Mouse (Mus musculus): ENCODE measurements at regions not wholly inside any gene's neighbourhood (a gene's known extent, or its start where the extent isn't known, plus 50 kb on each side); places are given as distances from the start of the nearest gene placed in this dataset.

GRCm38 (mm10) chr4:55859211-55859761 lies 327.0 kb upstream of the Klf4 start:
- no peaks in the 10 kb centered on the region for H3K27me3 ChIP-seq
- no peak overlapping the region for H3K4me3 ChIP-seq
- H3K9me3 ChIP-seq: no peaks in the 10 kb centered on the region
- WGBS: 78% methylated on average over 2 of the region's 2 CpGs
- no peak overlapping the region for H3K4me2 ChIP-seq
- no peaks in the 10 kb centered on the region for H3K36me3 ChIP-seq
- no peaks in the 10 kb centered on the region for H3K4me1 ChIP-seq (replicated peaks)
- no peak overlapping the region for H3K9ac ChIP-seq
- H3K27ac ChIP-seq: no peak overlapping the region
- ATAC-seq (ENCODE audit: low FRiP score): no peak

- ATAC-seq (ENCODE audit: low FRiP score): no peak
- Histone ChIP-seq H3K9ac (no peak overlapping the region), H3K4me2 (no peak overlapping the region), H3K4me1 (replicated peaks) (no peaks in the 10 kb centered on the region), H3K4me3 (no peak overlapping the region), H3K36me3 (no peaks in the 10 kb centered on the region), H3K27ac (no peak overlapping the region), H3K9me3 (no peaks in the 10 kb centered on the region), H3K27me3 (no peaks in the 10 kb centered on the region)
- WGBS: 91% methylated on average over 1 of the region's 1 CpGs
These were observed 319.2 kb upstream of the Klf4 start for GRCm38 (mm10) chr4:55851430-55851829.

GRCm38 (mm10) chr4:55851027-55851426 lies 318.8 kb upstream of the Klf4 start:
- ATAC-seq (ENCODE audit: low FRiP score): no peak
- Histone ChIP-seq H3K27me3 (no peaks in the 10 kb centered on the region), H3K4me2 (no peak overlapping the region), H3K9me3 (no peaks in the 10 kb centered on the region), H3K36me3 (no peaks in the 10 kb centered on the region), H3K27ac (no peak overlapping the region), H3K9ac (no peak overlapping the region), H3K4me1 (replicated peaks) (no peaks in the 10 kb centered on the region), H3K4me3 (no peak overlapping the region)
- WGBS: 91% methylated on average over 5 of the region's 5 CpGs

- ATAC-seq (ENCODE audit: low FRiP score): no peak
- 68% methylated on average over 12 of the region's 12 CpGs for WGBS
- Histone ChIP-seq H3K27me3 (no peaks in the 10 kb centered on the region), H3K4me2 (no peak overlapping the region), H3K27ac (no peak overlapping the region), H3K9ac (no peak overlapping the region), H3K36me3 (no peaks in the 10 kb centered on the region), H3K9me3 (no peaks in the 10 kb centered on the region), H3K4me1 (replicated peaks) (0 out of 2 replicates have a peak, but pooled peaks cover 7% of the 10 kb centered on the region), H3K4me3 (no peak overlapping the region)
These were observed 311.6 kb upstream of the Klf4 start for GRCm38 (mm10) chr4:55843727-55844401.

- ATAC-seq (ENCODE audit: low FRiP score): no peak
- 86% methylated on average over 3 of the region's 3 CpGs for WGBS
- no peak overlapping the region for H3K4me3 ChIP-seq
These were observed 306.3 kb upstream of the Klf4 start for GRCm38 (mm10) chr4:55838568-55838967.

GRCm38 (mm10) chr4:55824047-55824760 lies 291.9 kb upstream of the Klf4 start:
- Histone ChIP-seq H3K4me3 (no peak overlapping the region), H3K4me1 (replicated peaks) (no peaks in the 10 kb centered on the region), H3K4me2 (no peak overlapping the region), H3K27ac (no peak overlapping the region), H3K36me3 (no peaks in the 10 kb centered on the region), H3K9me3 (no peaks in the 10 kb centered on the region), H3K27me3 (no peaks in the 10 kb centered on the region), H3K9ac (no peak overlapping the region)
- 85% methylated on average over 9 of the region's 9 CpGs for WGBS
- ATAC-seq (ENCODE audit: low FRiP score): no peak

More at GRCm38 (mm10) chr4:55838568-55838967, 306.3 kb upstream of the Klf4 start:
- Histone ChIP-seq H3K36me3 (no peaks in the 10 kb centered on the region), H3K27ac (no peak overlapping the region), H3K9me3 (no peaks in the 10 kb centered on the region), H3K9ac (no peak overlapping the region), H3K27me3 (no peaks in the 10 kb centered on the region), H3K4me2 (no peak overlapping the region), H3K4me1 (replicated peaks) (0 out of 2 replicates have a peak, but pooled peaks cover 1% of the 10 kb centered on the region)

- H3K27me3 ChIP-seq: no peaks in the 10 kb centered on the region
- no peak for ATAC-seq (ENCODE audit: low FRiP score)
- no peak overlapping the region for H3K27ac ChIP-seq
- H3K9me3 ChIP-seq: no peaks in the 10 kb centered on the region
- no peak overlapping the region for H3K4me3 ChIP-seq
- H3K9ac ChIP-seq: no peak overlapping the region
- no peaks in the 10 kb centered on the region for H3K36me3 ChIP-seq
- no peaks in the 10 kb centered on the region for H3K4me1 ChIP-seq (replicated peaks)
- WGBS: 74% methylated on average over 1 of the region's 1 CpGs
- H3K4me2 ChIP-seq: no peak overlapping the region
These were observed 291.3 kb upstream of the Klf4 start for GRCm38 (mm10) chr4:55823583-55823982.

GRCm38 (mm10) chr4:55817035-55817818 lies 285.0 kb upstream of the Klf4 start:
- Histone ChIP-seq H3K9me3 (no peaks in the 10 kb centered on the region), H3K4me3 (no peak overlapping the region), H3K4me2 (no peak overlapping the region), H3K9ac (no peak overlapping the region), H3K27me3 (no peaks in the 10 kb centered on the region), H3K4me1 (replicated peaks) (no peaks in the 10 kb centered on the region), H3K27ac (no peak overlapping the region), H3K36me3 (no peaks in the 10 kb centered on the region)
- ATAC-seq (ENCODE audit: low FRiP score): no peak
- 92% methylated on average over 4 of the region's 4 CpGs for WGBS

- 91% methylated on average over 3 of the region's 3 CpGs for WGBS
- no peak for ATAC-seq (ENCODE audit: low FRiP score)
- no peak overlapping the region for H3K4me3 ChIP-seq
- no peaks in the 10 kb centered on the region for H3K4me1 ChIP-seq (replicated peaks)
- H3K27ac ChIP-seq: no peak overlapping the region
- no peaks in the 10 kb centered on the region for H3K36me3 ChIP-seq
- no peaks in the 10 kb centered on the region for H3K27me3 ChIP-seq
- H3K9me3 ChIP-seq: no peaks in the 10 kb centered on the region
- no peak overlapping the region for H3K4me2 ChIP-seq
- H3K9ac ChIP-seq: no peak overlapping the region
These were observed 283.6 kb upstream of the Klf4 start for GRCm38 (mm10) chr4:55815832-55816231.

- WGBS: 91% methylated on average over 8 of the region's 8 CpGs
- Histone ChIP-seq H3K36me3 (no peaks in the 10 kb centered on the region), H3K4me3 (no peak overlapping the region), H3K27me3 (no peaks in the 10 kb centered on the region), H3K27ac (no peak overlapping the region), H3K9ac (no peak overlapping the region), H3K9me3 (no peaks in the 10 kb centered on the region), H3K4me2 (no peak overlapping the region), H3K4me1 (replicated peaks) (no peaks in the 10 kb centered on the region)
- ATAC-seq (ENCODE audit: low FRiP score): no peak
These were observed 280.6 kb upstream of the Klf4 start for GRCm38 (mm10) chr4:55812846-55813245.

- ATAC-seq (ENCODE audit: low FRiP score): no peak
- no peak overlapping the region for H3K27ac ChIP-seq
- H3K27me3 ChIP-seq: no peaks in the 10 kb centered on the region
- no peaks in the 10 kb centered on the region for H3K36me3 ChIP-seq
- 58% methylated on average over 3 of the region's 3 CpGs for WGBS
- H3K9me3 ChIP-seq: no peaks in the 10 kb centered on the region
- H3K4me1 ChIP-seq (replicated peaks): no peaks in the 10 kb centered on the region
- no peak overlapping the region for H3K4me3 ChIP-seq
- no peak overlapping the region for H3K4me2 ChIP-seq
- no peak overlapping the region for H3K9ac ChIP-seq
These were observed 279.4 kb upstream of the Klf4 start for GRCm38 (mm10) chr4:55811656-55812055.

GRCm38 (mm10) chr4:55808501-55808900 lies 276.2 kb upstream of the Klf4 start:
- no peak overlapping the region for H3K27ac ChIP-seq
- WGBS: 91% methylated on average over 5 of the region's 5 CpGs
- no peaks in the 10 kb centered on the region for H3K9me3 ChIP-seq
- no peak overlapping the region for H3K4me2 ChIP-seq
- no peak overlapping the region for H3K9ac ChIP-seq
- H3K4me1 ChIP-seq (replicated peaks): no peaks in the 10 kb centered on the region
- ATAC-seq (ENCODE audit: low FRiP score): no peak
- no peak overlapping the region for H3K4me3 ChIP-seq
- H3K36me3 ChIP-seq: no peaks in the 10 kb centered on the region
- H3K27me3 ChIP-seq: no peaks in the 10 kb centered on the region

All from hindbrain, embryonic 13.5 days (tissue).